Mouse (Mus musculus): Measurements from ENCODE around the gene Hoxa3. TPM values are rescaled to one million over a fixed set of nuclear protein-coding genes. Genes with fewer than 3 reads are reported as not detected.

The Hoxa3 gene
- total RNA-seq, 2 experiments from 2014 or later: not detected

DNA sequence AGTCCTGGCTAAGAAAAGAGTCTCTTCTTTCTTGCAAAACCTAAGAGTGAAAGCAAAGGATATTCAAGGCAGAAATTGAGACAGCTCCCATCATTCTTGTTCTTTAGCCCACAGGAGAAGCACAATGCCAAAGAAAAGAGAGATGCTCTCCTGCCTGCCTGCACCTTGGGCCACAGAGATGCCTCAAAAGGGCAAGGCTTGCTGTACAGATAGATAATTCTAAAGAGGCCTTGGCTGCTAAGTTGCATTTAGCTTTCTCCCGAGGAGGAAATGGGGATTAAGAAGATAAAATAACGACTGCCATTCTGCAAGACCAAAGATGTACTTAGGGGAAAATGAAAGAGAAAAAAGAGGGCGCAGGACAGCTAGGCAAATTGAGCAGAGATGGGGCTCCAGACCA lies 33.8 kb upstream of the Hoxa3 start:
- no peak for DNase-seq (ENCODE audit: low spot score in 2 of 2)

DNA sequence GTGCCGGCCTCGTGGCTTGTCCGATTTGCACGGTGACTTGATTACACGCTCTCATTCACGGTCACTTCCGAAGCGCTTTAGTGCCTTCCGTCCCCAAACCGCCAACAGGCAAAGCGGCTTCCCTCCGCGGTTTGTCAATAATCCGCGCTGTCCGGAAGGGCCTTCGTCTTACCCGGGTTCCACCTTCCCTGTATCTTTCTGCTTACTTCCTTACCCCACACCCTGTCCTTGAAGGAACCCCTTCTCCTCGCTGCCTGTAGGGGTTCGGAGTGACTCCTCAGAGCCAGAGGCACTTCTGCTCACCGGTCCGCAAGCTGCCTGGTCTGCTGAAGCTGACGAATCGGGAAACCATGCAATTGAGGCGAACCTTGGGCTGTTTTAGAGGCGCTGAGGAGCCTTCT lies 33.3 kb upstream of the Hoxa3 start:
- DNase-seq (ENCODE audit: low spot score in 2 of 2): no peak

DNA sequence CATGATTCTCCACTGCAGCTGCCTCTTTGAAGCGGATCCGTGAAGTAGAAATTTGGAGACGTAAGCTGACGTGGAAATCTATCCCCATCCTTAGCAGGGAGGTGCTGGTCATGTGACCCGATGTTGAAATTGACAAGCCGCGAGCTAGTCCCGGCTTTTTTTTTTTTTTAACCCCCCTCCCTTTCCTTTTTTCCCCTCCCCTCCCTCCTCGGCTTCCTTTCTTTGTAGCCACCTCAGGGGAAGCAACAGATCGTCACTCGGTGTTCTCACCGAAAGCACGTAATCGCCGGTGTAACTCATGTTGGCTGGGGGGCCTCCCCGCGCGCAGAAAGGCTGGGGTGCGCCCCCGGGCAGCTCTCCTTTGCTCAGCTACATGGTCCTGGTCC lies 32.6 kb upstream of the Hoxa3 start, which contains the start of gene Hoxa11:
TSS of gene Hoxa11 (minus strand) at position 54 of the 386 bp plus-strand sequence.
- no peak for DNase-seq (ENCODE audit: low spot score in 2 of 2)

DNA sequence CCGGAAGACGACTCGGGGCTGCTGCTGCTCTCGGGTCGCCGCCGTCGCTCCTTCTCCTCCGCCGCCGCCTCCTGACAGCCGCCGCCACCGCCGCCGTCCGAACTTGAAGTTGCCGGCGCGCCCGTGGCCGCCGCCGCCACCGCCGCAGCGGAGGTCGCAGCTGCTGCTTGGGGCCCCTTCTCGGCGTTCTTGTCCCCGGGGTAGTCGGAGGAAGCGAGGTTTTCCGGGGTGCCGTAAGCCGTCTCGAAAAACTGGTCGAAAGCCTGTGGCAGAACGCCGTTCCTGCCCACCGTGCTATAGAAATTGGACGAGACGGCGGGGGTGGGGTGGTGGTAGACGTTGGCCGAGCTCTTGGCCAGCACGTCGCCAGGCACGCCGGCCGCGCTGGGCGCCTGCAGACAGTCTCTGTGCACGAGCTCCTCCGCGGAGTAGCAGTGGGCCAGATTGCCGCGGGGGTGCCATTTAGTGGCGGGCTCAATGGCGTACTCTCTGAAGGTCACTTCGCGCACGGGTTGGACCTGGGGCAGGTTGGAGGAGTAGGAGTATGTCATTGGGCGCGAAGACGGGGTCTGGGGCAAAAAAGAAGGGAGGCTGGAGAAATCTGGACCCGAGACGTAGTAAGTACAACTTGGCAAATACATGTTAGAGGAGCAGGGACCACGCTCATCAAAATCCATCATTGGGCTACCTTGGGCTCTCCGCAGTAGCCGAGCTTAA lies 32.1 kb upstream of the Hoxa3 start:
- DNase-seq (ENCODE audit: low spot score in 2 of 2): no peak

DNA sequence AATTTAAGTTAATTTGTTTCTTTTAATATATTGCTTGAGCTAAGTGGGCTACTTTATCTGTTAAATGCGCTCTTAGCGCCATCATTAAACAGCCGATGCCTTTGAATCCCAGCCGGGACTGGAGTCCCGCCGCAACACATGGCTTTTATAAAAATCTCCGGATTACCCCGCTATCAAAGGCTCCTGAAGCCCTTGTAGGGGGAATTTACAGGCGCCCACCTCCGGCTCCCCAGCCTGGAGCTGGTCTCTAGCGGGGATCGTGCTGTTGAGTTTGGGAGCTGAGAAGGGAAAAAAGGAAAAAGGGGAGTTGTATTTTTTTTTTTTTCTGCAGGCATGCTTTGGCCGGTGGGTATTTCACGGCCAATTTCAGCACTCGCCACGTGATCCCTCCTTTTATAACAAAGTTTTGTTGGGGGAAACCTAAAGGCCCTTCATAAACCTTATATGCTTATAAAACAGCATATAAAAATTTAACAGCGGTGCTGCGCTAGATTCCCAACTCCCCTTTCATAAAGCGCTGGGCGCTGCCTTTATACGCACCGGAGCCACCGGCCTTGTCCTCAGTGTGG lies 31.4 kb upstream of the Hoxa3 start:
- DNase-seq (ENCODE audit: low spot score in 2 of 2): no peak

DNA sequence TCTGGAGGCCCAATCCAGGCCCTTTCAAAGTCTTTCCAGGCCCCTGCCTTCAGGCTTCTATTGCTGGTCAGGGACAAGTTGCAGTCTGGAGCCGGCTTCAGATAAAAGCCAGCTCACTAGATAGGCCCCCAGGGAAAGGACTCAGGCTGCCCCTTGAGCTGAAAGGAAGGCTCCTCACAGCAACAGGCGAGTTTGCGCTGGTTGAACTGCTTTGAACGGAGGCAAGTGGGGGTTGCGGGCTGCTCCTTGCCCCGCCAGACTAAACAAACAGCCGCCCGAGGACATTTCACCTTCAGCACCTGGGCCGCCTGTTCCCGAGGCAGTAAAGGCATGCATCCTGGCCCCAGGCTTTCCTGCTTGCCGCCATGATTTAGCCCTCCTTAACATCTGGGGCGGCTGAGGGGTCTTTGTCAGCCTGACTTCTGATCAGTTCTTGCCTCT lies 30.6 kb upstream of the Hoxa3 start:
- DNase-seq (ENCODE audit: low spot score in 2 of 2): no peak

DNA sequence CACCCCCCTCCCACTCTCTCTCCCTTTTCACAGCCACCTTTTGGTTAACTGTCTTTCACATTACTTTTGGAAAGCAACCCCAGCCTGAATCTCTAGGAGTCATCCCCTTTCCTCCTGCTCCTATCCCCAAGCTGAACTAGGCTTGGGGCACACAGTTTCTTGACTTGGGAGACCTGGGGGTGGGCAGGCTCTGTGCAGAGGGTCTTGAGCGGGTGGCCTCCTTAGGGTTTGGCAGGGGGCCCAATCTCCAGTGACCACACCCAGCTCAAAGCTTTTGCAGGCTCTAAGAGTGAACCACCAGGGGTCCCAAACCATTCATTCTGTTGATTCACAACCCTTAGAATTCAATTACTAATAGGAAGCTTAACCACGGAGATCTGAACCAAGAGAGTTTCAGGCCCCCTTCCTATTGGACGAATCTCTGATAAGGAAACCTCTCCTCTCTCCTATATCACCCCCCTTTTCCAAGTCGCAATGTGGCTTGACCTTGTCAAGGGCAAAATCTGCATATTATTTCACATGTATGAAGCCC lies 29.7 kb upstream of the Hoxa3 start:
- DNase-seq (ENCODE audit: low spot score in 2 of 2): no peak

DNA sequence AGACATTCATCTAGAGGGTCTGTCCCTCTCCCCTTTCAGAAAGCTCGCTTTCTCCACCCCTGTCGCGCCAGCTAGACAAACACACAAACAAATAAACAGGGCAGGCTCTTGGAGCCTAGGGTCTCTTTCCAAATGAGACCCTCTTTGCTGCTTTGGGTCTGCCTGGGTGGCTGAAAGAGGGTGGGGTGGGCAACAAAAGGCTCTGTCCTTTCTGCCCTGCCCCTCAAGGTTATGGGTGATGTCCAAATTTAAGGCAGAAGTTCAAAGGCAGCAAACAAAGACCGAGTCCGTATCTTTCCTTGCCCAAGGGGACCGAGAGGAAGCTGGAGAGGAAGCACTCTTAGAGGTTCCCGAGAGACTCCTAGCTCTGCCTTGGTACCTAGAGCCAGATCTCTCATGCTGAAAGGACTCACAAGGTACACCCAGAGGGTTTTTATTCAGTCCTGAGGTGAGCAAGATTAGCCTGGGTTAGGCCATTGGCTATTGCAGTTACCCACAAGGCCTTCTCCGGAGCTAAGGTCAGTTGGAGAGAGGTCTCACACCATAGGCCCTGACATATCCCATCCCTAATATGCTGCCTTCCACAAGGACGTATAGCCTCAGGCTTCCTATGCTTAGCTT lies 28.0 kb upstream of the Hoxa3 start:
- no peak for DNase-seq (ENCODE audit: low spot score in 2 of 2)

DNA sequence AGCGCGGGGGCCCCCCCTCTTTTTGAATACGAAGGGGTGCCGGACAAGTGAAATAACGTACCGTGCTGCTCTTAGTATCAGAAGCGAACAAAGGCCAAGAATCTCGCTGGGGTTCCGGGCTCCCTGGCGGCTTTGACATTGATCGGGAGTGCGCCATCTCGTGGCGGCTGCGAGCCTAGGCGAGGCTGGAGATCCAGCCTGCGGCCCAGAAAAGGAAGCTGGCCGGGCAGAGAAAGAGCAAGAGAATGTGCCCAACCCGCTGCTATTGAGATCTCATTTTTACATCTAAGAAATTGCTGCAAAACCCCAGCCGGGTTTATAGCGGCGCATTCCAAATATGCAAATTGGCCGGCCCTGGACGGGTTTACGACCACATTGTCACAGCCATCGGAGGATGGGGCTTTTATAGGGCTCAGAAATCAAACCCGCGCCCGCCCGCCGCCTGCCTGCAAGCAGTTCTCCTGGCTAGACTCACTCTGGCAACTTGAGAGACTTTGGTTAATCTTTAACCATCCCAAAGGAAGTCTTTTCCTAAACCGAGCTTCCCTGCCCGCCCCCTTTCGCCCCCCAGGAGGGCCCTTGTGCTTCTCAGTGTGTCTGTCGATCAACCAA lies 27.4 kb upstream of the Hoxa3 start, which contains the start of gene Hoxa10:
TSS of gene Hoxa10 (minus strand) at position 466 of the 612 bp plus-strand sequence.
- DNase-seq (ENCODE audit: low spot score in 2 of 2): peak; percentile 70 to 71

DNA sequence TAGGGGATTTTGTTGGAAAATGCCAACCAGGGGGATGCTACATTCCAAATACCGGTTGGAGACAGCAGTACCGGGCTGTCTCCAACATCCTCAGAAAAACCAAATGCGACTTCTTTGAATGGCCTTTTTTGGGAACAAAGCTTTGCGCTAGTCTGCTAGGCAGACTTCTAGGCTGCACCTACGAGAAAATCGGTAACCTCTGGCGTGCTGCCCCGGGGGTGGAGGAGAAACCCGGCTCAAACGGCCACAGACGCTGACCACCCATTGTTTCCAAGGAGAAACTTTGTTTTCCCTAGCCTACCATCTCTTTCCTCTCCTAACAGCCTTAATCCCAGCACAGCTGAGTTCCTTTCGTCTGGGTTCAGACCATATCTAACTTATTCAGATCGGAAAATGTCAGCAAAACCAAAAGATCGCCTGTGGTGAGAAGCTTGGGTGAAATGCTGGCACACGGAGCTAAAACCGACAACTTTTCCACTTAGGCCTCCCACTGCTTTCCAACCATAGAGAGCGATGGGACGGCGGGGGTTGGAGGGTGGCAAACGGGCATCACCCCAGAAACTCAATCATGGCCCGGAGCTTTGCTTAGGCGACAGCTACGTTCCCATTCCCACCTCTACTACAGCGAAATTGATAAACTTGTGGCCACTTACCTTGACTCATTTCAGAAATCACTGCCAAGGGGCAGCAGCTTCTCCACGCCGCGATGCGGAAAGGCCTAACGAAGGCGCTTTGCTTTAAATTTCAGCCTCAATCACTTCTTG lies 26.7 kb upstream of the Hoxa3 start:
- no peak for DNase-seq (ENCODE audit: low spot score in 2 of 2)

DNA sequence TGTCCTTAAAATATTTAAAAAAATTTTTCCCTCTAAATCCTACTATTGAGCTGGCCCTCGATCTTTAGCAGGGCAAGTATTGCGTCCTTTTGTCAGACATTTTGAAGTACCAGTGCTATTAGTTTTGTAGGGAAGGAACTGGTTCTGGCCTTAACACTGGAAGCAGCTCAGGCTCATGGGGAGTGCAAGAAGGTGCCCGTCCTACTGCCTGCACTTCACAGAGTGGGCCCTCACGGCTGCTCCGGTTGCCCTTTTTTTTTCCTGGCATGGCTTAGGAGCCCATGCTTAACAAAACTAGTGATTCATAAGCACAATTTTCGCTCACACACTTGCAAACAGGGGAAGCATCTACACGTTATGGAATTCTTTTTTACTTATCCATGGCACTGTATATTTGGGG lies 25.8 kb upstream of the Hoxa3 start:
- no peak for DNase-seq (ENCODE audit: low spot score in 2 of 2)

DNA sequence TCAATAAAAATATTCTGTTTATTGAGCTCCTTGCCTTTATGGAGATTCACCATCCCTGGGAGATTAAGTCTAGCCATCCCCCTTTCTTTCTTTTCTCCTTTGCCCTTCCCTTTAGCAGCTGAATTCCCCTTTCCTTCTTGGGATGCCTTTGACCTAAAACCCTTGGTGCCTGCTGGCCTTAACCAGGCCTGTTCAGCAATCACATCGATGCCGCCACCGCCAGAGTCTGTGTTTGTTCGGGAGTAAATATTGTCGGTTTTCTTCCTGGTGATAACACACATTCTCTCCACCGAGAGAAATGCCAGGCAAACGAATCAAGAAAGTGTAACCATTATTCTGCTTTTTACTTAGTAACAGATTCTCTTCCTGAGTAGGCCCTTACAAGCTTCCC lies 25.0 kb upstream of the Hoxa3 start:
- no peak for DNase-seq (ENCODE audit: low spot score in 2 of 2)

DNA sequence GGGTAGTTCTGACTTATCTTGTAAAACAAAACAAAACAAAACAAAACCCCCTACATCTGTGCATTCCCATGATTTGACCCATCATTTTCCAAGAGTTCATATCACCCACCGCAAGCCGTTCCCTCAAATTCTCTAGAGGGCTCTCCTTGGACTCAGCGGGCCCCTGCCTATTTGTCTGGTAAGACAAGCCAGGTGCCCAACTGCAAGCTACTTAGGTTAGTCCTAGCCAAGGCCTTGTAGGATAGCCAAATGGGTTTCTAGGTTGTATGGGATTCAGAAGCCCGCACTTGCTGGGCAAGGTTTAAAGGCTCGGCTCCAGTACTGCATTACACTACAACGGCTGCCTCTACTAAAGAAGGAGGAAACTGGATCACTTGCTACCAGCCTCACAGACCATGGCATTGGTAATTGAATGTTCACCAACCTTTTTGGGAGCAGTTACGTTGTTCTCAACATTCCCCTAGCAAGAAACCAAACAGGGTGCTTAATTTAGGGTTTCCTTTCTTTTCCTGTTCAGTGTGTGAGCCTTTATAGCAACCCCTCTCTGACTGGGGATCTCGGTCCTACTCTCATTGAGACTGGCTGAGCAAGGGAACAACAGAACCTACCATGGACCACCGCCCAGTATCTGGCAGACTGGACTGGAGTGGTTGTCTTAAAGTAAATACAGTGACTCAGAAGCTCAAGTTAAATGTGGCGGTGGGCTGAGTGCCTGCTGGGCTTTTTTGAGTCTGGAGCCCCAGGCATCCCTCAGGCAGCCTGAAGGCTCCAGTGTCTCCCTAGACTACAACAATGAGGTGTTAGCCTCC lies 24.4 kb upstream of the Hoxa3 start:
- no peak for DNase-seq (ENCODE audit: low spot score in 2 of 2)

DNA sequence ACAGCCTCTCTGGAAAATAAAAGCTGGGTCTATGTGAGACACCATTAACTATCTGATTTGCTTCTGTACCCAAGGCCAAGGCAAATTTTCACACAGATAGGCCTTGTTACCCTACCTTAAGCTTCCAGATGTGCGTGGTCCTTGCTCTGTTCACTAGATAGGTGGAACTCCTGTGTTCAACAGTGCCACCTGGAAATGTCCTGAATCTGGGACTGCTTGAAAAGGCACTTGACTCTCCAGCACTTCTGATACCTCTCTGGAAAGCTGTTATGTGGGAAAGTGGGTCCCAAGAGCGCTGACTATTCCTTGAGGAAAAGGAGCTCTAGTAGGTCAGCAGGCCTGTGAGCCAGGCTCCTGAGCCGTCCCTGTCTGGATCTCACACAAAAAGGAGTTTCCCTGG lies 23.7 kb upstream of the Hoxa3 start:
- DNase-seq (ENCODE audit: low spot score in 2 of 2): no peak

DNA sequence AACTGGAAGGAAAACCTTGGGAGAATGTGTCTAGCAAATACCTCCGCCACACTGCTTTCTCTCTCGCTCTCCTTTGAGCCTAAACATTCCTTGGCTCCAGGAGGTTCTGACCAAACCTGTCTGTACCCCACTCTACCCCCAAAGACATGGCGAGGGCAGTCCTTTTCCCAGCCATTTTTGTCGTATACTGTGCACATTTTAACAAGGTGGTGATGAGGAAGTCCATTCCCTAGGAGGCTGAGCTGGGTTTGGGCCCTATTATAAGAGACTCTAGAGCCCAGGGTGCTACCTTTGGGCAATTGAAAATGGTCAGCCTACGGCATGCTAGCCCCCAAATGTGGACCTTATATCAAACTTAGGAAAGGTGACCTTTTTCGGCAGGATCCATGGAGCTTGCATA lies 22.7 kb upstream of the Hoxa3 start:
- no peak for DNase-seq (ENCODE audit: low spot score in 2 of 2)

DNA sequence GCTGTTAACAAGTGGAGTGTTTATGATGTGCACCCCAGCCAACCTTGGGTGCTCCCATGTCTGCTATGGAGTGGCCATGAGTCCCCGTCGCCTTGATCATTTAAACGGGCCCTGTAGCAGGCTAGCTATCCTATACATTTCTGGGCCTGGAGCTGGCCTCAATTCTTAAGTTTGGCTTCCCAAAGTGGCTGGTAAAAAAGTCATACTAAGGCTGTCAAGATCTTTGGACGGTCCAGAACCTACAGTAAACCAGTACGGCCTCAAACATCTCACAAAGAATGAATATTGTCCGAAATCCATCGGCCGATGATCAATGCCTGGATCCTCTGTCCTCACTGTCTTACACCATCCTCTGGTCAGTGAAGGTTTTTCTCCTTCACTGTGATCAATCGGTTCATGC lies 22.1 kb upstream of the Hoxa3 start:
- no peak for DNase-seq (ENCODE audit: low spot score in 2 of 2)

DNA sequence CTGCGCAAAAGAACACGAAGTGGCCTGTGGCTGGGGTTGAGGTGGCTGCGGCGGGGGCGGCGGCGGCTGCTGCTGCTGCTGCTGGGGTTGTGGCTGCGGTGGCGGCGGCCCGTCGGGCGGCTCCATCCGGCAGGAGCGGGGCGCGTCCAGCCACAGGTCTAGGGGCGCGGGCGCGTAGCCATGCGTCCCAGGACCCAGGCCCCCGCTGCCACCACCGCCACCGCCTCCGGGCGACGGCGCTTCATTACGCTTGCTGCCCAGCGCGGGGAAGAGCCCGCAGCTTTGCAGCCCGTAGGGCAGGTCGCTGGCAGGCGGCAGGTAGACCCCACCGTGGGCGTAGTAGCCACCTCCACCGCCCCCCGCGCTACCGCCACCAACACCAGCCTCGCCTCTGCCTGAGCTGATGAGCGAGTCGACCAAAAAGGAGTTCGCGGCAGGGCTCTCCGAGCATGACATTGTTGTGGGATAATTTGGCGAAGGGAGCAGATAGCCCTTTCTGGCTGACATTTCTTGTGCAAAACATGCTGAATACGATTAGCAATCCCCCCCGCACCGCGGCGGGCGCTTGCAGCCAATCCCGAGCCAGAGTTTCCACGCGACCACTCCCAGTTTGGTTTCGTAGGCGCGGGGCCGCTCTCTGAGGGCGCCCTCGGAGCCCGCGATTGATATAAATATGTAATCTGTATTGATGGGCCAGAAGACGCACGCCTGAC lies 21.4 kb upstream of the Hoxa3 start:
- no peak for DNase-seq (ENCODE audit: low spot score in 2 of 2)

DNA sequence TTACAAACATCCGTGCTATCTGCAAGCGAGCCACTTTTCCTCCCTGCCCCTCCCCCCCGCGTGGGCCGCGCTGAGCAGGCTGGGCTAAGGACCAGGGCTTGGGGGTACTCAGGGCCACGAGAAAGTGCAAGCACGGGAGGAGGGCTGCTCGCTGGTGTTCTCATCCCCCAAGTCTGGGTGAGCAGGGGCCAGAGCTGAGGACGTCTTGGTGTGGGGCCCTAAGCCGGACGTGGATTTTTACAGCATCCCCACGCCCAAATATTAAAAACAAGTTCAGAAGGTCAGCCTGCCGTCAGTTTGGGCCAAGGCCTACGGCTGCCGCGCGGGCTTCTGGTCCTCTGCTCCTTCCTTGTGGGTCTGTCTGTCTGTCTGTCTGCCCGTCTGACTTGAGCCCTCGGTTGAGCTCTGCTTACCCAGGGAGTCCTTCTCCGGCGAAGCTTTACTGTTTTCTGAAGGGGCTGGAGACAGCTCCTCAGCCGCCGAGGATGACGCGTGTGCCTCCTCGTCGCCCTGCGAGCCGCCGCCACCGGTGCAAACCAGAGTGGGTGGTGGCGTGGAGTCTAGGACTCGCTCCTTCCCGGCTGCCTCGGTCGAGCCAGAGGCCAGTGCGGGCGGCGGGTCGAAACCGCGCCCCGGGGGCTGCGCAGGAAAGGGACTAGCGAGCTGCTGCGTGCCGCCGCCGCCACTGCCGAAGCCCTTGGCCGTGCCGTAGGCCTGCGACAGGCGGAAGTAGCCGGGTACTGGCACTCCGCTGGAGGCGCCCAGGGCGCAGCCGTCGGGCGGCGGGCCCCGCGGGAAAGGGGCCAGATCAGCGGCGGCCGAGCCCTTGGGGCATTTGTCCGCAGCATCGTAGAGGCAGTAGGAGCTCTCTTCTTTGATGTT lies 20.7 kb upstream of the Hoxa3 start:
- DNase-seq (ENCODE audit: low spot score in 2 of 2): no peak
